Mouse (Mus musculus) MEL (cell line): ENCODE data around the gene Sorbs2. TPM values are rescaled to one million over a fixed set of nuclear protein-coding genes. Genes with fewer than 3 reads are reported as not detected.

Source experiments
- DNase-seq: peaks from one replicate; pipeline ENCODE4 v3.0.0; 2011; ENCODE audit warnings: low read depth, low spot score
- H3K27ac ChIP-seq: 2 replicates; pipeline ENCODE4 v1.5.1; 2012; ENCODE audit warnings: low read depth, mild to moderate bottlenecking, control low read depth, low read length, moderate library complexity; ENCODE audit not compliant: control insufficient read depth
- H3K27me3 ChIP-seq, 2 experiments: fragments of 150-350 bp in 1 of 2; sonication (generic) in 1 of 2; 2 replicates each; pipeline ENCODE4 v1.6.1; 2012; ENCODE audit warnings: low read length in 2 of 2, mild to moderate bottlenecking in 2 of 2, improper control_type of control experiment in 1 of 2, moderate library complexity in 1 of 2; ENCODE audit not compliant: insufficient read depth in 2 of 2, control insufficient read depth in 1 of 2
- H3K36me3 ChIP-seq, 2 experiments: 2 replicates each; pipeline ENCODE4 v1.6.1; 2012 to 2014; ENCODE audit warnings: low read length in 2 of 2, improper control_type of control experiment in 1 of 2, inconsistent platforms in 1 of 2, mild to moderate bottlenecking in 1 of 2; ENCODE audit not compliant: insufficient read depth in 2 of 2, control insufficient read depth in 1 of 2
- H3K4me1 ChIP-seq, 2 experiments: fragments of 150-350 bp in 1 of 2; sonication (generic) in 1 of 2; 2 replicates each; pipeline ENCODE4 v1.6.1; 2012; ENCODE audit warnings: low read length in 2 of 2, improper control_type of control experiment in 1 of 2, mild to moderate bottlenecking in 1 of 2; ENCODE audit not compliant: insufficient read depth in 2 of 2, control insufficient read depth in 1 of 2
- H3K4me3 ChIP-seq, 2 experiments: fragments of 150-350 bp in 1 of 2; sonication (generic) in 1 of 2; 2 replicates each; pipeline ENCODE4 v1.5.1; 2012; ENCODE audit warnings: low read depth in 2 of 2, low read length in 2 of 2, mild to moderate bottlenecking in 2 of 2, moderate library complexity in 2 of 2, control low read depth in 1 of 2, improper control_type of control experiment in 1 of 2; ENCODE audit not compliant: control insufficient read depth in 1 of 2, insufficient read depth in 1 of 2
- H3K79me2 ChIP-seq: 2 replicates; pipeline ENCODE4 v1.6.1; 2012; ENCODE audit warnings: mild to moderate bottlenecking, low read length, moderate library complexity; ENCODE audit not compliant: control insufficient read depth, poor library complexity, insufficient read depth
- H3K9ac ChIP-seq: 2 replicates; pipeline ENCODE4 v1.6.1; 2012; ENCODE audit warnings: low read depth, mild to moderate bottlenecking, control low read depth, low read length, moderate library complexity; ENCODE audit not compliant: control insufficient read depth, poor library complexity, severe bottlenecking
- H3K9me3 ChIP-seq: fragments of 150-350 bp; sonication (generic); replicated peaks from 2 replicates; pipeline ENCODE4 v1.6.1; 2012; ENCODE audit warnings: mild to moderate bottlenecking, low read length, improper control_type of control experiment, moderate library complexity; ENCODE audit not compliant: insufficient read depth
- CHD2 ChIP-seq: IDR thresholded peaks from 2 replicates; pipeline ENCODE4 v1.6.1; 2011; ENCODE audit warnings: low read length, improper control_type of control experiment
- CTCF ChIP-seq, 3 experiments: IDR thresholded peaks in 2 of 3; conservative IDR thresholded peaks in 1 of 3; 2 replicates each; pipeline ENCODE4 v1.5.1; 2011 to 2012; ENCODE audit warnings: low read length in 3 of 3, low read depth in 2 of 3, mild to moderate bottlenecking in 2 of 3, improper control_type of control experiment in 1 of 3, inconsistent platforms in 1 of 3, mixed read lengths in 1 of 3, moderate library complexity in 1 of 3; ENCODE audit not compliant: control insufficient read depth in 1 of 3, insufficient read depth in 1 of 3, poor library complexity in 1 of 3, severe bottlenecking in 1 of 3
- E2F4 ChIP-seq: IDR thresholded peaks from 2 replicates; pipeline ENCODE4 v1.6.1; 2011; ENCODE audit warnings: low read depth, low read length, improper control_type of control experiment, borderline replicate concordance
- ELF1 ChIP-seq: IDR thresholded peaks from 2 replicates; pipeline ENCODE4 v1.6.1; 2014; ENCODE audit warnings: low read depth, mild to moderate bottlenecking, inconsistent platforms, low read length, improper control_type of control experiment, moderate library complexity
- EP300 ChIP-seq, 2 experiments: IDR thresholded peaks; 2 replicates each; pipeline ENCODE4 v1.6.1; 2011; ENCODE audit warnings: improper control_type of control experiment in 2 of 2, low read length in 2 of 2, low read depth in 1 of 2, mild to moderate bottlenecking in 1 of 2
- ETS1 ChIP-seq: IDR thresholded peaks from 2 replicates; pipeline ENCODE4 v1.6.1; 2012; ENCODE audit warnings: low read depth, mild to moderate bottlenecking, inconsistent platforms, low read length, improper control_type of control experiment, moderate library complexity
- GATA1 ChIP-seq: IDR thresholded peaks from 2 replicates; pipeline ENCODE4 v1.6.1; 2011; ENCODE audit warnings: low read depth, low read length, improper control_type of control experiment
- KAT2A ChIP-seq: conservative IDR thresholded peaks from 2 replicates; pipeline ENCODE4 v1.6.1; 2012; ENCODE audit warnings: low read depth, low read length, improper control_type of control experiment, inconsistent platforms
- MAZ ChIP-seq: IDR thresholded peaks from 2 replicates; pipeline ENCODE4 v1.6.1; 2012; ENCODE audit warnings: low read depth, mild to moderate bottlenecking, inconsistent platforms, low read length, improper control_type of control experiment
- MXI1 ChIP-seq: IDR thresholded peaks from 2 replicates; pipeline ENCODE4 v1.6.1; 2011; ENCODE audit warnings: mild to moderate bottlenecking, low read depth, low read length, improper control_type of control experiment
- MYB ChIP-seq: IDR thresholded peaks from 2 replicates; pipeline ENCODE4 v1.6.1; 2011; ENCODE audit warnings: mild to moderate bottlenecking, low read depth, low read length, improper control_type of control experiment
- MYC ChIP-seq: IDR thresholded peaks from 2 replicates; pipeline ENCODE4 v1.6.1; 2011; ENCODE audit warnings: low read depth, mild to moderate bottlenecking, low read length, improper control_type of control experiment, moderate library complexity
- POLR2A ChIP-seq, 2 experiments: IDR thresholded peaks; 2 replicates each; pipeline ENCODE4 v1.6.1; 2011 to 2012; ENCODE audit warnings: low read length in 2 of 2, mild to moderate bottlenecking in 2 of 2, control low read depth in 1 of 2, improper control_type of control experiment in 1 of 2, low read depth in 1 of 2, moderate library complexity in 1 of 2; ENCODE audit not compliant: control insufficient read depth in 1 of 2, insufficient read depth in 1 of 2, poor library complexity in 1 of 2
- POLR2AphosphoS2 ChIP-seq: IDR thresholded peaks from 2 replicates; pipeline ENCODE4 v1.6.1; 2011; ENCODE audit warnings: low read length, improper control_type of control experiment
- RAD21 ChIP-seq: IDR thresholded peaks from 2 replicates; pipeline ENCODE4 v1.6.1; 2011; ENCODE audit warnings: mild to moderate bottlenecking, low read depth, low read length, improper control_type of control experiment
- SIN3A ChIP-seq: IDR thresholded peaks from 2 replicates; pipeline ENCODE4 v1.6.1; 2012; ENCODE audit warnings: low read length, improper control_type of control experiment, inconsistent platforms
- SMC3 ChIP-seq: IDR thresholded peaks from 2 replicates; pipeline ENCODE4 v1.6.1; 2011; ENCODE audit warnings: low read depth, low read length, improper control_type of control experiment
- TAL1 ChIP-seq: IDR thresholded peaks from 2 replicates; pipeline ENCODE4 v1.6.1; 2012; ENCODE audit warnings: mild to moderate bottlenecking, inconsistent platforms, low read length, moderate library complexity, mixed read lengths
- TBP ChIP-seq: IDR thresholded peaks from 2 replicates; pipeline ENCODE4 v1.8.0; 2011; ENCODE audit warnings: low read depth, low read length, improper control_type of control experiment
- ZC3H11A ChIP-seq: IDR thresholded peaks from 2 replicates; pipeline ENCODE4 v1.6.1; 2012; ENCODE audit warnings: low read depth, mild to moderate bottlenecking, inconsistent platforms, low read length, improper control_type of control experiment
- ZKSCAN1 ChIP-seq: IDR thresholded peaks from 2 replicates; pipeline ENCODE4 v1.6.1; 2012; ENCODE audit warnings: low read depth, mild to moderate bottlenecking, inconsistent platforms, low read length, improper control_type of control experiment, moderate library complexity
- ZMIZ1 ChIP-seq: IDR thresholded peaks from 2 replicates; pipeline ENCODE4 v1.6.1; 2012; ENCODE audit warnings: low read depth, mild to moderate bottlenecking, inconsistent platforms, low read length, improper control_type of control experiment, moderate library complexity
- ZNF384 ChIP-seq: IDR thresholded peaks from 2 replicates; pipeline ENCODE4 v1.6.1; 2012; ENCODE audit warnings: low read depth, mild to moderate bottlenecking, inconsistent platforms, low read length, improper control_type of control experiment
- polyA plus RNA-seq, 2 experiments: library from polyadenylated mRNA; stranded (reverse) in 1 of 2; unstranded in 1 of 2; fragments of >175 nt in 1 of 2; fragments of >200 nt in 1 of 2; gene quantifications; 2 replicates each; pipeline versions ENCODE4 v1.2.1 to v1.2.4; 2012; ENCODE audit warnings: low replicate concordance in 2 of 2, low read depth in 1 of 2; ENCODE audit not compliant: insufficient read length in 2 of 2, insufficient read depth in 1 of 2, missing spikeins in 1 of 2
- total RNA-seq: library from RNA; depleted of rRNA; stranded (reverse); fragments of 300-350 nt; gene quantifications from 2 replicates; pipeline ENCODE4 v1.2.3, GENCODE M21; 2012

Gene Sorbs2
- total and polyA plus RNA-seq, 3 experiments, result not detected

DNA sequence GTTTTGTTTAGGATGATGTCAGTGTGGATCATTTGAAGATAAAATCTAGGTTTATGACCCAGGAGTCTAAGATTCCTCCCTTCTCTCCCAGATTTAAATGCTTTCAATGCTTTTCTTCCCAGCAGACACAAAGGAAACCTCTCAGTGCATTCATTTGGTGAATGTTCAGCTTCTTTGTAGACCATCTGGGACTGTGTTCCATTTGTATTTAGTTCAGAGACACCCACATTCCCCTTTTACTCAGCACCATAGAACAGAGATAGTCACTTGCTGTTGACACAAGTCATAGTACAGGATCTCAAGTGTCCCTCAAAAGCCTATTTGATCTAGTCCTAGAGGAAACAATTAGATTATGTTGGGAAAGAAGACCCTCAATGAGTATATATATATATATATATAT is 4.8 kb downstream of the Sorbs2 start:
- no peak for DNase-seq
- TF ChIP-seq TBP (no peak), RAD21 (no peak), ZC3H11A (no peak), EP300 (IDR thresholded peaks at IDR 0.05; ENCODE audit: low read depth in 1 of 2, low read length in 2 of 2) (no peak), ZKSCAN1 (no peak), SMC3 (no peak), MXI1 (no peak), MAZ (no peak), POLR2AphosphoS2 (no peak), MYB (no peak), ELF1 (no peak), POLR2A (IDR thresholded peaks at IDR 0.05; ENCODE audit: control insufficient read depth in 1 of 2, insufficient read depth in 1 of 2, low read depth in 1 of 2, low read length in 2 of 2, poor library complexity in 1 of 2) (no peak), CTCF (IDR thresholded peaks at IDR 0.05 in 2 of 3, conservative IDR thresholded peaks at IDR 0.05 in 1 of 3; ENCODE audit: control insufficient read depth in 1 of 3, insufficient read depth in 1 of 3, low read depth in 2 of 3, low read length in 3 of 3, poor library complexity in 1 of 3, severe bottlenecking in 1 of 3) (no peak), ZMIZ1 (no peak), SIN3A (no peak)
- Histone ChIP-seq H3K9ac (no peak overlapping the region), H3K79me2 (no peaks in the 10 kb centered on the region), H3K4me1 (no peaks in the 10 kb centered on the region), H3K4me3 (no peak overlapping the region), H3K36me3 (no peaks in the 10 kb centered on the region), H3K27me3 (no peaks in the 10 kb centered on the region), H3K9me3 (no peaks in the 10 kb centered on the region), H3K27ac (no peak overlapping the region)

GRCm38 (mm10) chr8:45521595-45521994 is 14.0 kb downstream of the Sorbs2 start:
- Histone ChIP-seq H3K9me3 (no peaks in the 10 kb centered on the region), H3K9ac (no peak overlapping the region), H3K79me2 (no peaks in the 10 kb centered on the region), H3K36me3 (no peaks in the 10 kb centered on the region)
- no peak for DNase-seq
- TF ChIP-seq EP300 (IDR thresholded peaks at IDR 0.05; ENCODE audit: low read depth in 1 of 2, low read length in 2 of 2) (no peak), MYB (no peak), CHD2 (no peak), E2F4 (no peak)
- TF ChIP-seq, all 39 proteins: peak for 0
- Histone ChIP-seq H3K4me3 (no peak overlapping the region), H3K27ac (no peak overlapping the region), H3K27me3 (no peaks in the 10 kb centered on the region), H3K4me1 (no peaks in the 10 kb centered on the region)

DNA sequence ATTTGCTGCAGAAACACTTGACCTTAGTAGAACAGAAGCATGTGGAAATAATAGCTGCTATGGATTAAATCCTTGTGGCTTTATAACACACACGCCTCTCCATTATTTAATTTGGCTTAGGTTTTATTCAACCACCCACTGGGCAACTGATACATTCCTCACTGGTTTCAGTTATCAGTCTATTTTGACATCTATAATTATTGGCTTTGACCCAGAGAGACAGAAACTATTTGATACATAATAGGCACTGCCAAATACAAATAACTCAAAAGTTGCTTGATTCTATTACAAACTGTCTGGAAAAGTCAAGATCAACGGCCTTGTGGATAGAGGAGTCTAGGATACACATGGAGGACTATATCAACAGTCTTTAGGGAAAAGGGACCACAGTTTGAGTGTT is 20.1 kb downstream of the Sorbs2 start:
- TF ChIP-seq TAL1 (no peak), GATA1 (no peak), MYC (no peak), CHD2 (no peak), POLR2AphosphoS2 (no peak), ZNF384 (no peak), ZC3H11A (no peak), KAT2A (no peak), ETS1 (no peak)
- Histone ChIP-seq H3K27me3 (no peaks in the 10 kb centered on the region), H3K36me3 (no peaks in the 10 kb centered on the region), H3K4me3 (no peak overlapping the region), H3K4me1 (no peaks in the 10 kb centered on the region), H3K79me2 (no peaks in the 10 kb centered on the region), H3K9ac (no peak overlapping the region), H3K9me3 (no peaks in the 10 kb centered on the region; the same call in 1 of the 2 replicates), H3K27ac (no peak overlapping the region)
- no peak for DNase-seq
